Mouse (Mus musculus): Measurements from ENCODE around the gene Acin1. TPM values are rescaled to one million over a fixed set of nuclear protein-coding genes. Genes with fewer than 3 reads are reported as not detected.

The Acin1 gene
- total and polyA plus RNA-seq, 3 experiments = 74.0 to 324 (median 118) TPM

- TF ChIP-seq CTCF (conservative IDR thresholded peaks at IDR 0.05 in 1 of 2, IDR thresholded peaks at IDR 0.05 in 1 of 2; ENCODE audit: low read depth in 2 of 2, low read length in 2 of 2) (no peak), IRF4 (IDR thresholded peaks at IDR 0.05; ENCODE audit: low read depth, low read length) (no peak), ZNF384 (IDR thresholded peaks at IDR 0.05; ENCODE audit: low read depth, low read length) (no peak), ZKSCAN1 (IDR thresholded peaks at IDR 0.05; ENCODE audit: borderline replicate concordance, low read depth, low read length) (no peak), ZC3H11A (IDR thresholded peaks at IDR 0.05; ENCODE audit: low read depth, low read length) (no peak), NRF1 (IDR thresholded peaks at IDR 0.05; ENCODE audit: low read depth, low read length) (no peak)
- no peak for DNase-seq (ENCODE audit: extremely low read depth)
- in situ Hi-C loops (cut with MboI; ENCODE audit: low pct_ligation_motif_present, low pct_unique_long_range_greater_than_20kb, low sequenced_read_pairs) = no loop called here
- peaks cover 22% of the 10 kb centered on the region for H3K79me2 ChIP-seq (replicated peaks; ENCODE audit: control insufficient read depth, extremely low read depth, insufficient read depth, poor library complexity, severe bottlenecking)
- no peak overlapping the region for H3K4me2 ChIP-seq (ENCODE audit: insufficient read depth, low read depth, poor library complexity, severe bottlenecking)
- H3K9ac ChIP-seq (ENCODE audit: insufficient read depth, low read depth) = no peak overlapping the region
- H3K4me3 ChIP-seq (replicated peaks in 1 of 3; ENCODE audit: low read depth in 2 of 3, low read length in 2 of 3, poor library complexity in 1 of 3) = no peak overlapping the region
- dilution Hi-C loops (cut with MboI; ENCODE audit: extremely low pct_ligation_motif_present, extremely low pct_unique_long_range_greater_than_20kb, low sequenced_read_pairs) = no loop called here
- peaks cover 50 to 83% of the 10 kb centered on the region in 2 experiments for H3K36me3 ChIP-seq (replicated peaks in 1 of 2; ENCODE audit: control insufficient read depth in 1 of 2, insufficient read depth in 1 of 2, low read length in 1 of 2)
- no peak overlapping the region for H3K27ac ChIP-seq (ENCODE audit: insufficient read depth, low read depth)
- H3K4me1 ChIP-seq (ENCODE audit: control insufficient read depth in 1 of 2, insufficient read depth in 2 of 2) = peaks cover 2 to 9% of the 10 kb centered on the region in 2 experiments; a peak in 3 of 4 replicates
- no peaks in the 10 kb centered on the region for H3K27me3 ChIP-seq (replicated peaks)
- no peaks in the 10 kb centered on the region for H3K9me3 ChIP-seq (replicated peaks; ENCODE audit: low read length)
These were observed 8.0 kb downstream of the Acin1 start for GRCm38 (mm10) chr14:54678657-54679304.

GRCm38 (mm10) chr14:54676290-54676689, 10.4 kb downstream of the Acin1 start:
- H3K4me1 ChIP-seq (ENCODE audit: control insufficient read depth in 1 of 2, insufficient read depth in 2 of 2) = peaks cover 0 to 2% of the 10 kb centered on the region in 2 experiments; a peak in 1 of 4 replicates
- in situ Hi-C loops (cut with MboI; ENCODE audit: low pct_ligation_motif_present, low pct_unique_long_range_greater_than_20kb, low sequenced_read_pairs) (no loop called here), dilution Hi-C loops (cut with MboI; ENCODE audit: extremely low pct_ligation_motif_present, extremely low pct_unique_long_range_greater_than_20kb, low sequenced_read_pairs) (no loop called here)
- no peak overlapping the region for H3K4me2 ChIP-seq (ENCODE audit: insufficient read depth, low read depth, poor library complexity, severe bottlenecking)
- H3K79me2 ChIP-seq (replicated peaks; ENCODE audit: control insufficient read depth, extremely low read depth, insufficient read depth, poor library complexity, severe bottlenecking) = peaks cover 8% of the 10 kb centered on the region; the same call in 1 of the 2 replicates
- peaks cover 48 to 82% of the 10 kb centered on the region in 2 experiments for H3K36me3 ChIP-seq (replicated peaks in 1 of 2; ENCODE audit: control insufficient read depth in 1 of 2, insufficient read depth in 1 of 2, low read length in 1 of 2)
- no peak overlapping the region for H3K4me3 ChIP-seq (replicated peaks in 1 of 3; ENCODE audit: low read depth in 2 of 3, low read length in 2 of 3, poor library complexity in 1 of 3)
- H3K9me3 ChIP-seq (replicated peaks; ENCODE audit: low read length) = no peaks in the 10 kb centered on the region
- no peak overlapping the region for H3K9ac ChIP-seq (ENCODE audit: insufficient read depth, low read depth)
- no peak for DNase-seq (ENCODE audit: extremely low read depth)
- H3K27me3 ChIP-seq (replicated peaks) = no peaks in the 10 kb centered on the region
- TF ChIP-seq CTCF (conservative IDR thresholded peaks at IDR 0.05 in 1 of 2, IDR thresholded peaks at IDR 0.05 in 1 of 2; ENCODE audit: low read depth in 2 of 2, low read length in 2 of 2) (no peak), MAX (IDR thresholded peaks at IDR 0.05; ENCODE audit: low read length) (no peak)
- H3K27ac ChIP-seq (ENCODE audit: insufficient read depth, low read depth) = no peak overlapping the region

- Histone ChIP-seq H3K9me3 (replicated peaks; ENCODE audit: low read length) (no peaks in the 10 kb centered on the region), H3K79me2 (replicated peaks; ENCODE audit: control insufficient read depth, extremely low read depth, insufficient read depth, poor library complexity, severe bottlenecking) (peaks cover 8% of the 10 kb centered on the region), H3K9ac (ENCODE audit: insufficient read depth, low read depth) (no peak overlapping the region), H3K27me3 (replicated peaks) (no peaks in the 10 kb centered on the region), H3K36me3 (replicated peaks in 1 of 2; ENCODE audit: control insufficient read depth in 1 of 2, insufficient read depth in 1 of 2, low read length in 1 of 2) (peaks cover 46 to 84% of the 10 kb centered on the region in 2 experiments), H3K4me3 (replicated peaks in 1 of 3; ENCODE audit: low read depth in 2 of 3, low read length in 2 of 3, poor library complexity in 1 of 3) (no peak overlapping the region), H3K4me1 (ENCODE audit: control insufficient read depth in 1 of 2, insufficient read depth in 2 of 2) (no peaks in the 10 kb centered on the region; a peak in 1 of 4 replicates), H3K27ac (ENCODE audit: insufficient read depth, low read depth) (no peak overlapping the region), H3K4me2 (ENCODE audit: insufficient read depth, low read depth, poor library complexity, severe bottlenecking) (no peak overlapping the region)
- TF ChIP-seq USF2 (conservative IDR thresholded peaks at IDR 0.05; ENCODE audit: low read depth, low read length) (no peak), SMC3 (IDR thresholded peaks at IDR 0.05; ENCODE audit: low read depth, low read length) (no peak), MAX (IDR thresholded peaks at IDR 0.05; ENCODE audit: low read length) (no peak), CHD1 (IDR thresholded peaks at IDR 0.05; ENCODE audit: low read depth, low read length) (no peak), CHD2 (IDR thresholded peaks at IDR 0.05; ENCODE audit: low read length) (no peak), GABPA (IDR thresholded peaks at IDR 0.05; ENCODE audit: insufficient replicate concordance, low read depth, low read length) (no peak), IRF4 (IDR thresholded peaks at IDR 0.05; ENCODE audit: low read depth, low read length) (no peak), PAX5 (IDR thresholded peaks at IDR 0.05; ENCODE audit: low read length) (no peak), TBP (conservative IDR thresholded peaks at IDR 0.05; ENCODE audit: low read depth, low read length) (no peak)
- no peak for DNase-seq (ENCODE audit: extremely low read depth)
- dilution Hi-C loops (cut with MboI; ENCODE audit: extremely low pct_ligation_motif_present, extremely low pct_unique_long_range_greater_than_20kb, low sequenced_read_pairs) = no loop called here
- in situ Hi-C loops (cut with MboI; ENCODE audit: low pct_ligation_motif_present, low pct_unique_long_range_greater_than_20kb, low sequenced_read_pairs) = no loop called here
These were observed 12.4 kb downstream of the Acin1 start for GRCm38 (mm10) chr14:54674317-54674716.

All from CH12.LX (cell line).